Mouse (Mus musculus): ENCODE measurements around the gene Mcfd2.

Mcfd2 gene

GRCm38 (mm10) chr17:87236725-87237650 lies 28.7 kb downstream of the Mcfd2 start:
- no peak for DNase-seq (ENCODE audit: low read depth, low spot score)

- DNase-seq (ENCODE audit: low read depth, low spot score), result no peak
These were observed 30.7 kb downstream of the Mcfd2 start for GRCm38 (mm10) chr17:87235019-87235418.

- no peak for DNase-seq (ENCODE audit: low read depth, low spot score)
These were observed 37.9 kb downstream of the Mcfd2 start for GRCm38 (mm10) chr17:87227878-87228277.

- DNase-seq (ENCODE audit: low read depth, low spot score), result no peak
These were observed 39.6 kb downstream of the Mcfd2 start for GRCm38 (mm10) chr17:87226079-87226640.

- no peak for DNase-seq (ENCODE audit: low read depth, low spot score)
These were observed 40.4 kb downstream of the Mcfd2 start for GRCm38 (mm10) chr17:87225384-87225783.

GRCm38 (mm10) chr17:87224461-87224860 lies 41.3 kb downstream of the Mcfd2 start:
- no peak for DNase-seq (ENCODE audit: low read depth, low spot score)

GRCm38 (mm10) chr17:87219456-87219855 lies 46.3 kb downstream of the Mcfd2 start:
- no peak for DNase-seq (ENCODE audit: low read depth, low spot score)

- DNase-seq (ENCODE audit: low read depth, low spot score), result no peak
These were observed 51.2 kb downstream of the Mcfd2 start for GRCm38 (mm10) chr17:87214523-87214922.

GRCm38 (mm10) chr17:87210525-87210924 lies 55.2 kb downstream of the Mcfd2 start:
- DNase-seq (ENCODE audit: low read depth, low spot score), result no peak

GRCm38 (mm10) chr17:87206885-87207284 lies 58.9 kb downstream of the Mcfd2 start:
- DNase-seq (ENCODE audit: low read depth, low spot score), result no peak
